Mouse (Mus musculus): ENCODE measurements at regions not wholly inside any gene's neighbourhood (a gene's known extent, or its start where the extent isn't known, plus 50 kb on each side); places are given as distances from the start of the nearest gene placed in this dataset.

DNA sequence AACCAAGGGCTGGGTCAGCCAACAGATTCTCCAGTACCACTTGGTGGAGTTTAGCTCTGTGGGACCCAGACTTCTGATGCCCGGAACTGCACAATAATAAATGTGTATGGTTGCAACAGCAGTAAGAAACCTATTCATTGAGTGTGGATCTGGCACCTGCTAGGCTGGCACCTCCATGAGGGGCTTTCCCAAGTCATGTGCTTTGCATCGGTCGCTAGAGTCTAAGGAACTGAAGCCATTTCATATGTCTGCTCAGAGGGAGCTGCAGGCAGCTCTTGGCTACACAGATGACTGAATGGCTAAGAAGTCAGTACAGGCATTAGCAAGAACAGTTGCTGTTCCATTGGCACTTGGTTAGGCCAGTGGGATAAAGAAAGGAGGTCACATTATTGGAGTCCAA, 65.6 kb upstream of the Bcl6 start:
- no peak for DNase-seq (ENCODE audit: low spot score in 2 of 2)

GRCm38 (mm10) chr16:24053403-24053802, 64.8 kb upstream of the Bcl6 start:
- no peak for DNase-seq (ENCODE audit: low spot score in 2 of 2)

DNA sequence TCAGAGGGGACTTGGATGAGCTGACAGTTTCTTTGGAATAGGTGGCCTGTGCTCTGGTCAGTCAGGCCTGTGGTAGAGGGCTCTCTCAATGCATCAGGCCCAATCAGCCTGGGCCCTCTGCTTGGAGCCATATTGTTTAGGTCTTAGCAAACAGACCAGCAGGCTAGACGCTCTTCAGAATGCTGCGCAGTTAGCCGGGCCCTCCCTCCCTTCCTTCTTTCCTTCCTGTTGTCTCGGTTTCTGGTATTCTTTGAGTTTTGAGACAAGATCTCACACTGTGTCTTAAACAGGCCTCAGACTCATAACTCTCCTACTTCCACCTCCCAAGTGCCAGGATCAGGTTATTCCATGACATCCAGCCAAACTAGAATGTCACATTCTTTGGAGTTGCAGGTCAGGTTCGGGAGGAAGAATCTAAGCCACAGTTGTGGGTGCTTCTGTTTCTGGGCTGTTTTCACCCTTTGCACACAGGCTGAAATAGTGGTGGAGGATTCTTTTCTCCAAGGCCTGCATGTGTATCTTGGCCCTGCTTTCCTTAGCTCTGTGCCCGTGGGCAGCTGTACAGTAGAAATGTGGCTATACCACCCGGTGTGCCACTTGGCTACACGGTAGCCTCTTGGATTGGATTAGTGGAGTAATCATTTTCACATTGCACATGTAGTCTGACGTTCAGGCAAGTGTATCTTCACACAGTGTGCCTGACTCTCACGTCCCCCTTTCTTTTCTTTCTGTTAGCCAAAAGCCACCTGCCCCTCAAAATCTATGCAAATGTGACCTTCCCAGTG, 62.4 kb upstream of the Bcl6 start:
- DNase-seq (ENCODE audit: low spot score in 2 of 2): no peak

GRCm38 (mm10) chr16:24043779-24044178, 55.1 kb upstream of the Bcl6 start:
- no peak for DNase-seq (ENCODE audit: low spot score in 2 of 2)

- no peak for DNase-seq (ENCODE audit: low spot score in 2 of 2)
Measured at GRCm38 (mm10) chr16:24042977-24043376, 54.3 kb upstream of the Bcl6 start.

DNA sequence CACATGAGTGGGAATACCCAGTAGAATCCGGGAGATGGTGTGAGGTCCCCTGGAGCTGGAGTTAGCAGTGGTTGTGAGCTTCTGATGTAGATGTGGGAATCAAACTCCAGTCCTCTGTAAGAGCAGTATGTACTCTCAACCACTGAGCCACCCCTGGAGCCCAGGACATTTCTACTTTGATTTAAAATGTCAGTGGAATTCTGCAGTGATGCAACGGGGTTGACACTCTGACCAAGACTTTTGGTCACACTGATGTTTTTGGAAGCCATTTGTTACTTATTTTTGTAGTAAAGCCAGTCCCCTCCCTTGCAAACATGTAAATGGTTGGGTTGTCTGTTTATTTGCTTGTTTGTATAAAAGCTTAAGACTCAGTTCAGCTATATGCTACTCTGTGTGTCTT, 53.6 kb upstream of the Bcl6 start:
- DNase-seq (ENCODE audit: low spot score in 2 of 2): no peak

DNA sequence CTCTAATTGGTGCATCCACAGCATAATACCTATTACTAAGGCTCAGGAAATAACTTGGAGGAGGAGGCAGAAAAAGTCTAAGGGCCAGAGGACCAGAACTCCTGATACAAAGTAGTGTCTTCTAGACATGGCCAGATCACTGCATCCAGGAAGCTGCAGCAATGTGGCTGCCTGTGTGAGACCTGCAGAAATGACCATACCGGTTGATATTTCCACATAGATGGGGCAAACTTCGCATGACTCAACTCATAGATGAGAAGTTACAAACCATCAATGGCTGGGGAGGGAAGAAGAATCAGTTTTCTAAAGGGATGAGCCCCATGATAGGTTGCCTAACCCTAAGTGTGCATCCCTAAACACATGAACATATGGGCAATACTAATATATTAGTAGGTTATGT, 52.8 kb upstream of the Bcl6 start:
- no peak for DNase-seq (ENCODE audit: low spot score in 2 of 2)

DNA sequence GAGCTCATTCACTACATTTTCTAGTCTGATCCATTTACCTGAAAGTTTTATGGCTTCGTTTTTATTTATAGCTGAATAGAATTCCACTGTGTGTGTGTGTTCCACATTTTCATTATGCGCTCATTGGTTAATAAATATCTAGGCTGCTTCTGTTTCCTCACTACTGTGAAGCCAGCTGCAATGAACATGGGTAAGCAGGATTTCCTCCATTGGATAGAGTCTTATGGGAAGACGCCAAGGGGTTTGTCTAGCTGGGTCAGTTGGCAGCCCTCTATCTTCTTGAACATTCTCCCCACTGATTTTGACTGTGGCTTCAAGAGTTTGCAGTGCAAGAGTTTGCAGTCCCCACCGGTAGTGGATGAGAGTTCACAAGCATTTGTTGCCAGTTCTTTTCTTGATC, 51.1 kb upstream of the Bcl6 start:
- DNase-seq (ENCODE audit: low spot score in 2 of 2): no peak
